Mouse (Mus musculus) forebrain, embryonic 12.5 days (tissue): Measurements from ENCODE around the gene Igsf21. TPM values are rescaled to one million over a fixed set of nuclear protein-coding genes. Genes with fewer than 3 reads are reported as not detected.
A peak's percentile ranks its signal among the peaks of the same experiment; 100 is the strongest.

Experiments
- ATAC-seq: fragments of 200-750 bp; cut with Nextera tagmentation; 2 replicates; pipeline ENCODE4 v1.8.0; 2017; ENCODE audit warnings: moderate TSS enrichment; ENCODE audit not compliant: low FRiP score
- H3K27ac ChIP-seq: fragments of 300-500 bp; sonication (generic); 2 replicates; pipeline ENCODE4 v1.5.1; 2016; ENCODE audit warnings: mild to moderate bottlenecking
- H3K27me3 ChIP-seq: fragments of 300-500 bp; sonication (generic); 2 replicates; pipeline ENCODE4 v1.6.1; 2016; ENCODE audit warnings: mild to moderate bottlenecking
- H3K36me3 ChIP-seq: fragments of 300-500 bp; sonication (generic); replicated peaks from 2 replicates; pipeline ENCODE4 v1.6.1; 2016; ENCODE audit warnings: mild to moderate bottlenecking
- H3K4me1 ChIP-seq: fragments of 300-500 bp; sonication (generic); 2 replicates; pipeline ENCODE4 v1.6.1; 2016
- H3K4me2 ChIP-seq: fragments of 300-500 bp; sonication (generic); 2 replicates; pipeline ENCODE4 v1.6.1; 2016; ENCODE audit warnings: mild to moderate bottlenecking, moderate library complexity
- H3K4me3 ChIP-seq: fragments of 300-500 bp; sonication (generic); replicated peaks from 2 replicates; pipeline ENCODE4 v1.5.1; 2016; ENCODE audit warnings: mild to moderate bottlenecking
- H3K9ac ChIP-seq: fragments of 300-500 bp; sonication (generic); 2 replicates; pipeline ENCODE4 v1.6.1; 2016; ENCODE audit warnings: mild to moderate bottlenecking
- H3K9me3 ChIP-seq: fragments of 300-500 bp; sonication (generic); 2 replicates; pipeline ENCODE4 v1.6.1; 2016
- WGBS: fragments of 180-500 bp; shearing (Covaris S2); methylation state at CpG from one replicate; pipeline ENCODE4 v1.1.7; 2016; 5-methylcytosine and 5-hydroxymethylcytosine counted together
- polyA plus RNA-seq: library from polyadenylated mRNA; unstranded; fragments of >200 nt; fragmentation: Nextera tagmentation; extraction: Ambion mirVana; gene quantifications from 2 replicates; pipeline ENCODE4 v1.2.1, GENCODE M21; 2016

Gene Igsf21
- polyA plus RNA-seq, 1 experiment from 2014 or later = 21.7 TPM

DNA sequence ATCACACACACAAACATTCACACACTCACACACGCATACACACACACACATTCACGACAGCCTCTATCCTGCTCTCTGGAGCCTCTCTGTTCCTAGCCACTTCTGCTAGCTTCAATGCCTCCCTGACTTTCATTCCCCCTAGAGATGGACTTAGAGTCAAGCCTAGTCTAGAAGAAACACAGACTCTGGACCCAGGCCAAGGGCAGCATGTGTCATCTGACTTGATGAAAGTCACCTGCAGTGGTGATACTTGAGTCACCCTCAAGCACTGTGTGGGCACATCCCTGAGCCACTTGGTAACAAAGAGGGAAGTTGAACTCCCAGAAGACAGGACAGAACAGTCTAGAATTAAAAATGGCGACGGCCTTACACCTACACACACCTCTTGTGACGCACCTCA, 168.2 kb downstream of the Igsf21 start:
- 0 out of 2 replicates have a peak, but pooled peaks cover 3% of the 10 kb centered on the region for H3K27me3 ChIP-seq
- no peak overlapping the region for H3K4me2 ChIP-seq
- no peak overlapping the region for H3K4me3 ChIP-seq
- no peaks in the 10 kb centered on the region for H3K36me3 ChIP-seq
- WGBS = 86% methylated on average over 5 of the region's 5 CpGs
- no peak overlapping the region for H3K9ac ChIP-seq
- H3K27ac ChIP-seq = no peak overlapping the region
- H3K4me1 ChIP-seq = peaks cover 19% of the 10 kb centered on the region
- H3K9me3 ChIP-seq = no peaks in the 10 kb centered on the region
- no peak for ATAC-seq

DNA sequence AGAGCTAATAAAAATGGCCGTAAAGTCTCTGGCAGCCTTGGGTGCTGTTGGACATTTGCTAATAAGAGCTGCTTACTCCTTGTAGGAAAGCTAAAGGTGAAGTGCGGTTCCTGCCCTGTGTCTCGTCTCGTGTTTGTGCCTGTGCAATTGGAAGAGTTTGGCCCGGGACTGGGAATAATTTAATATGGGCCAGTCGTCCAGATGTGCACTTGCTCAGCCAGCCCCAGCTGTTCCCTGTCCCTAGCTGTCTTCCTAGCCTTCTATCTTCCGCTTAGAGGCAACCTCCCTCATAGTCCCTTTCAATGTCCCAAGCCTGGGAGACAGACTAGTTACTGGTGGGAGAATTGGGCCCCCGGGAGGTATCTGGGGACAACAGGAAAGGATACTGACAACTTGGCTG, 169.0 kb downstream of the Igsf21 start:
- Histone ChIP-seq H3K36me3 (no peaks in the 10 kb centered on the region), H3K27me3 (peaks cover 5% of the 10 kb centered on the region; the same call in 1 of the 2 replicates), H3K9me3 (no peaks in the 10 kb centered on the region), H3K4me2 (no peak overlapping the region), H3K9ac (no peak overlapping the region), H3K4me3 (no peak overlapping the region), H3K27ac (peak overlapping the region; percentile 59), H3K4me1 (peaks cover 19% of the 10 kb centered on the region)
- ATAC-seq = no peak
- 78% methylated on average over 8 of the region's 8 CpGs for WGBS

DNA sequence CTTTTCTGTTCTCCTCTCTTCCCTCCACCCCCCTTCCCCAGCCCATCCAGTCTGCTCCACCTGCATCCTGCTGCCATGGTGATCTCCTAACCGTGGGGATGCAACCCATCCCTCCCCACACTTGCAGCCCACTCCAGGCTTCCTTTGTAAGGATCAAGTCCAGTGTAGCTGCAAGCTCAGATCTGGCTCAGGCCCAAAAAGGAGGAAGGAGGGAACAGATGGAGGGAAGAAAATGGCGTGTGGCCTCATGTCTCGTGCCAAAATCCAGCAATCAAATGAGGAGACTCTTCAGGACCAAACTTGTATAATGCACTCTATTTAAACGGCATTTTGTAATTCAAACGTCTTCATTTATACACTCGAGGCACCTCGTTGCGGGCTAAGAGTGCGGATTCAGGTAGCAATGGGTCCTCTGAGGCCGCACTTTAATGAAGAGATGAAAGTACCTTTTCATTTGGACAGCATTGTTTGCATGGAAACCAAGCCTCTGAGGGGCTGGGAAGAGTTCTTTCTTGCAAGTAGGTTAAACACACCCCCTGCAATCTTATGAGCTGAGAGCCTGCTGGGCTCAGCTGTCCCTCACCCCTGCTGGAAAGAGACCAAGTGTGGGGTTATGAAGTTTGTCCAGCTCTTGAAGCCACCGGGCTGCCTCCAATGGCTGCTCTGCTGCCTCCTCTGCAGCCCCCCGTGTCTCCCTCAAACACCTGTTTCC, 169.6 kb downstream of the Igsf21 start:
- H3K4me1 ChIP-seq = peaks cover 19% of the 10 kb centered on the region
- no peak overlapping the region for H3K4me2 ChIP-seq
- no peaks in the 10 kb centered on the region for H3K36me3 ChIP-seq
- no peaks in the 10 kb centered on the region for H3K9me3 ChIP-seq
- no peak overlapping the region for H3K4me3 ChIP-seq
- peak overlapping the region; percentile 59 for H3K27ac ChIP-seq
- ATAC-seq = peak; percentile 49; the same call in 1 of the 2 replicates
- 48% methylated on average over 12 of the region's 12 CpGs for WGBS
- H3K9ac ChIP-seq = no peak overlapping the region
- H3K27me3 ChIP-seq = peaks cover 11% of the 10 kb centered on the region

DNA sequence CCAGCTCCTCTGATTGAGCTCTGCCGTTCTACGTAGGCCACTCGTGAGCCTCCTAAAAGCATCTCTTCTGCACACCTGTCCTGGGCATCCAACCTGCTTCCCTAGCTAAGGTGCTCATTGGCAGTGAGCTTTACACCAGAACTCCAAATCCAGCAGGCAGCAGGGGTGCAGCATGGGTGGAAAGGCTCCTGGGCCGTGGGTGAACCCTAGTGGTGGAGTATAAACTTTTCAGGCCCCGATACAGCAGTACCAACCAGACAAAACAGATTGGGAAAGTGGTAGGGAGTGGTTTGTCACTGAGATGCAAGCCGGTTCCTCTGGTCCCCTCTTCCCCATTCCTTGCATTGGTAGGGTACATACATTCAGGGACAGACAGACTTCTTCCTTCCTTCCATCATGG, 170.2 kb downstream of the Igsf21 start:
- Histone ChIP-seq H3K36me3 (no peaks in the 10 kb centered on the region), H3K4me2 (no peak overlapping the region), H3K9ac (no peak overlapping the region), H3K4me3 (no peak overlapping the region), H3K4me1 (peaks cover 19% of the 10 kb centered on the region), H3K9me3 (no peaks in the 10 kb centered on the region), H3K27ac (peak overlapping the region; percentile 59), H3K27me3 (peaks cover 14% of the 10 kb centered on the region)
- 0 out of 2 replicates have a peak, but pooled peaks have one; percentile 11 for ATAC-seq
- 73% methylated on average over 6 of the region's 6 CpGs for WGBS

DNA sequence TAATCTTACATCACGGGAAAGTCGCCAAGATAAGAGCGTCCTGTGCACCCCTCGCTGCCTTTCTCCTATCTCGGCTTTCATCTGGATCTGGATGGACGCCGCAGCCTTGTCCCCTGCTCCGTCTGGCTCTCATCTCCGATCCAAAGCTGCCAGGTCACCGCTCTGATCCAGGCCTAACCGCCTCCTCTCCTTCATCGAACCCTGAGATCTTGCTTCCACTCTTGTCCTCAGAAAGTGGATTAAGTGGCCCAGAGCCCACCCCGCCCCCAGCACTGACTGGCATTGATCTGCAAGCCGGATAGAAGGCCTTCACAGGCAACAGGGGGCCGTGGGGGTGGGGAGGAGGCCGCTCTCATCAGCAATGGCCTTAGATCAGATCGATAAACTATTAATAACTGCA, 175.5 kb downstream of the Igsf21 start:
- 19% methylated on average over 17 of the region's 17 CpGs for WGBS
- ATAC-seq = no peak
- Histone ChIP-seq H3K4me1 (peaks cover 23% of the 10 kb centered on the region), H3K9ac (no peak overlapping the region; the same call in 1 of the 2 replicates), H3K27ac (peak overlapping the region; percentile 61; the same call in 1 of the 2 replicates), H3K27me3 (peaks cover 26% of the 10 kb centered on the region), H3K9me3 (peaks cover 3% of the 10 kb centered on the region; the same call in 1 of the 2 replicates), H3K4me3 (no peak overlapping the region), H3K36me3 (no peaks in the 10 kb centered on the region), H3K4me2 (no peak overlapping the region)

DNA sequence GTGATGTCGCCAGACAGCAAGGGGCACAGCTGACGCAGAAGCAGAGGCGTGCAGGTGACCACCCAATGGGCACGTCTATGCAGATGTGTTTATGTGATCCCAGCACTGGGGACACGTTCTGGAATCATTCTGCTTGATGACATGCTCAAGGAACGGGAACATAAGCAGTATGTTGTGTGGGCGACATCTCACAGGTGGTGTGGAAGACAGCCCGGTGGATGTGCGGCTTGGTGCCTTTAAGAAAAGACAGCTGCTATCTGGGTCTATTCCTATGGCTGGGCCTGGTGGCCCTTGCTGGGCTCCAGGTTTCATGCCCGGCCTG, 176.3 kb downstream of the Igsf21 start:
- 38% methylated on average over 10 of the region's 10 CpGs for WGBS

DNA sequence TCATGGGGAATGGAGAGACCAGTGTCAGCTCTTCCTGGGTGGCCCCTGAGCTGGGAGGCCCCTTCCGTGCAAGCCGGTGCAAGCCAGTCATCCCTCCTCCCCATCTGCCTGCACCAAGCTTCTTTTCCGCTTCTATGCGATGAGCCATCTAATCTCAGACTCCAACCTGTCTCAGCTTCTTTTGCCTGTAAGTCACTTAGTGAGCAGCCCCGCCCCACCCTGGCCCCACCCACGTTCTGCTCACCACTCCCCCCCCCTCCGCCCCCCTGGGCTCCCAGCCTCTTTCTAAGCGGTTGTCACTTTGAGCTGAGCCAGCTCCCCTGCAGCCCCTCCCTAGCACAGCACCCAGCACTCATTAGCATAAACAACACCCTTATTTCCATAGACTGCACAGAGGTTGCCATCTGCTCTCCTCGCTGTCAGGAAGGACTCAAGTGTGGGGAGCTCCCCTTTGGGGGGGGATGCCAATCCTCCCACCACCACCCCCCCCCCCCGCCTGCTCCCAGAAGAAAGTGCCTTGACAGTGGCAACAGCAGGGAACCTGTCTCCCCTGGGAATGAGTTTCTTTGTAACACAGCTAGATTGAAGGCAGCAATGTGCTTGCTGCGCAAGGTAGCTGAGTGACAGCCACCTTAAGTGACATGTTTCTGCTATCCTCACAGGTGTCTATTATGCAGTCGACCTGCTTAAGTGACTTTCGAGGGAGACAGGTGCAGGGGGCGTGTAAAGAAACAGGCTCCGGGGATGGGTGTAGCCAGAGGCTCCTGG, 176.8 kb downstream of the Igsf21 start:
- WGBS = 13% methylated on average over 13 of the region's 15 CpGs
- peaks cover 23% of the 10 kb centered on the region for H3K4me1 ChIP-seq
- peak overlapping the region; percentile 61 for H3K27ac ChIP-seq
- H3K4me3 ChIP-seq = no peak overlapping the region
- no peak overlapping the region; the same call in 1 of the 2 replicates for H3K4me2 ChIP-seq
- H3K9ac ChIP-seq = no peak overlapping the region
- H3K9me3 ChIP-seq = peaks cover 3% of the 10 kb centered on the region; the same call in 1 of the 2 replicates
- H3K27me3 ChIP-seq = peaks cover 26% of the 10 kb centered on the region
- H3K36me3 ChIP-seq = no peaks in the 10 kb centered on the region
- ATAC-seq = peak; percentile 92

More for the DNA sequence above, 176.3 kb downstream of the Igsf21 start:
- Histone ChIP-seq H3K4me3 (no peak overlapping the region), H3K4me1 (peaks cover 23% of the 10 kb centered on the region), H3K27me3 (peaks cover 26% of the 10 kb centered on the region), H3K36me3 (no peaks in the 10 kb centered on the region), H3K27ac (peak overlapping the region; percentile 61), H3K9ac (no peak overlapping the region), H3K4me2 (no peak overlapping the region; the same call in 1 of the 2 replicates), H3K9me3 (peaks cover 3% of the 10 kb centered on the region; the same call in 1 of the 2 replicates)
- ATAC-seq = peak; percentile 20; the same call in 1 of the 2 replicates

DNA sequence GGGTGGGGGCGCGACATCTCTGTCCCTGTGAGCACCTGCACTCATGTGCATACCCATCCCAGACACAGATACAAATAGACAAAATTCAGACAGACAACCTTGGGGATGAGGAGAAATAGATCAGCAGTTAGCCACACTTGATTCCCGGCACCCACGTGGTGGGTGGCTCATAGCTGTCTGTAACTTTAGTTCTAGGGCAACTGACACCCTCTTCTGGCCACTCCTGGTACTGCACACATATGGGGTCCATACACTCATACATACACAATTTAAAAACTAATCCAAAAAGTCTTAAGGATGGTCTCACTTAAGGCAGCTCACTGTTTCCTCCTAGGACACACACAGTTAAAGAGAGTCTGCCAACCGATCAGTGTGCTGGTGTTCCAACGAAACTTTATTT, 178.1 kb downstream of the Igsf21 start:
- no peak overlapping the region for H3K4me2 ChIP-seq
- no peaks in the 10 kb centered on the region for H3K36me3 ChIP-seq
- no peak overlapping the region for H3K27ac ChIP-seq
- WGBS = 95% methylated on average over 6 of the region's 6 CpGs
- no peak overlapping the region for H3K4me3 ChIP-seq
- peaks cover 23% of the 10 kb centered on the region for H3K4me1 ChIP-seq
- ATAC-seq = no peak
- H3K9me3 ChIP-seq = peaks cover 3% of the 10 kb centered on the region; the same call in 1 of the 2 replicates
- H3K27me3 ChIP-seq = peaks cover 26% of the 10 kb centered on the region
- no peak overlapping the region for H3K9ac ChIP-seq

DNA sequence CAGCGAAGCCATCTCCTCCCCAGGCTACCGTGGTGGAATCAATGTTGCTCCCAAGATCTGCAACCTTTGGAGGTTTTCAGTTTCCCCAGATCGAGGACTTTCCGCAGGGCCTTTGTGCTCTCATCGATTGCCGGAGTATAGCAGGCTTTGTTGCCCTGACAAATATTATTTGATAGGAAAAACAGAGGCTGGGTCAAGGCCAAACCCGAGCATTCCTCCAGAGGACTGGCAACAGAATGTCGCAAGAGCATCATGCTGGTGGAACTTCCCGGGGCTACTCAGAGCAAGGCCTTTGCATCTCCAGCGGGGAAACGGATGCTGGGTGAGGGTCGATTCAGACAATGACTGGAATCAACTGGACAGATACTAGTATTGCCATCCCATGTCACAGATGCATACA, 180.6 kb downstream of the Igsf21 start:
- Histone ChIP-seq H3K4me1 (peaks cover 19% of the 10 kb centered on the region), H3K9me3 (peaks cover 3% of the 10 kb centered on the region; the same call in 1 of the 2 replicates), H3K36me3 (no peaks in the 10 kb centered on the region), H3K9ac (no peak overlapping the region), H3K27ac (no peak overlapping the region), H3K27me3 (peaks cover 9% of the 10 kb centered on the region; the same call in 1 of the 2 replicates), H3K4me2 (no peak overlapping the region), H3K4me3 (no peak overlapping the region)
- ATAC-seq = no peak
- 89% methylated on average over 12 of the region's 12 CpGs for WGBS

DNA sequence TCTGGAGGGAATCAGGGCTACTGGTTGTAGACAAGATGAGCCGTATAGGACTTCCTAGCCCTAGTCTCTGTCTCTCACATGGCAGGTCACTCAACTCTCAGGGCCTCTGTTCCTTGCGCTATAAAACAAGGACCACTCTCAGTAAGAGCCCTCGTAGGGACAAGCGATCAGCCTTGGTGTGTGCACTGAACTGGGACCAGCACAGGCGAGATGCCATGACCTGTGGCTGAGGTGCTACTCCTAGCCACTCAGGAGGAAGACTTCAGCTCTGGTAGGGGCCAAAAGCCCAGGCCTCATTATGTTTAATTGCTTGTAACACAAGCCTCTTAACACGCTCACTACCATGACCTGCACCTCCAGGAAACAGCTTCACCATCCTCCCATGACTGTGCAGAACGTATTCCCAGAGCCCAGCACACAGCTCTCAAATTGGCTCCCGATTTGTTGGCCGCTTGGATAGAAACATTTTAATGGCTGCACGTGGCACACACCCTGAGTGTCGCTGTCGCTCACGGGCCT, 183.4 kb downstream of the Igsf21 start:
- Histone ChIP-seq H3K4me1 (no peaks in the 10 kb centered on the region), H3K36me3 (no peaks in the 10 kb centered on the region), H3K9ac (no peak overlapping the region), H3K4me2 (no peak overlapping the region), H3K9me3 (peaks cover under 1% of the 10 kb centered on the region; the same call in 1 of the 2 replicates), H3K4me3 (no peak overlapping the region), H3K27me3 (no peaks in the 10 kb centered on the region), H3K27ac (no peak overlapping the region)
- WGBS = 85% methylated on average over 13 of the region's 13 CpGs
- ATAC-seq = no peak

DNA sequence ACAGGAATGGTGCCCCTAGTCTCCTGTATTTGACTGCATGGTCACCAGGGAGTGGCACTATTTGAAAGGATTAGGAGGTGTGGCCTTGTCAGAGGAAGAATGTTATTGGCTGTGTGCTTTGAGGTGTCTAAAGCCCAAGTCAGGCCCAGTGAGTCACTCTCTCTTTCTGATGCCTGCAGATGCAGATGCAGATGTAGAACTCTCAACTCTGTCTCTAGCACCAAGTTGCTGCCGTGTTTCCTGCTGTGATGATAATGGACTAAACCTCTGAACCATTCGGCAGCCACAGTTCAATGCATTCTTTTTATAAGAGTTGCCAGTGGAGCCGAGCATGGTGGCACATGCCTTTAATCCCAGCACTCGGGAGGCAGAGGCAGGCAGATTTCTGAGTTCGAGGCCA, 186.3 kb downstream of the Igsf21 start:
- Histone ChIP-seq H3K36me3 (no peaks in the 10 kb centered on the region), H3K9me3 (no peaks in the 10 kb centered on the region), H3K4me2 (no peak overlapping the region), H3K9ac (no peak overlapping the region), H3K4me1 (no peaks in the 10 kb centered on the region), H3K4me3 (no peak overlapping the region), H3K27me3 (no peaks in the 10 kb centered on the region), H3K27ac (no peak overlapping the region)
- ATAC-seq = no peak
- 85% methylated on average over 5 of the region's 5 CpGs for WGBS

DNA sequence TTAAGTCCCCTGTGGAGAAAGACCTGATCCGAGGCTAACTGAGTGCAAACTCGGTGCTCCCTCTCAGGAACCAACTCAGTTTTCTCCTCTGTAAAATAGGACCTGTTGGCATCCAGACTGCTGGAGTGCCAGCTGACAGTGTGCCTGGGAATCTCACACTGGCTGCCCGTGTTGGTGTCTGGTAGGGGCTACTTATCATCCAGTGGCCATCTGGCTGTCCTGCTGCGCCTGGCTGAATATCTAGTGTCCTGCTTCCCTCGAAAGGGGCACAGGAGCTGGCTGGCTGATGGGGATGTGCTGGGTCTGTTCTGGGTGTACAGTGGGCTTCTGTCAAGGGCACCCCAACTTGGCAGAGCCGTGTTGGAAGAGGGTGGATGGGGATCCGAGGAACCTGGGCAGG, 193.5 kb downstream of the Igsf21 start:
- Histone ChIP-seq H3K4me2 (no peak overlapping the region), H3K4me3 (no peak overlapping the region), H3K9ac (no peak overlapping the region), H3K9me3 (peaks cover 4% of the 10 kb centered on the region; the same call in 1 of the 2 replicates), H3K4me1 (peaks cover 10% of the 10 kb centered on the region), H3K27me3 (no peaks in the 10 kb centered on the region), H3K36me3 (no peaks in the 10 kb centered on the region), H3K27ac (no peak overlapping the region)
- WGBS = 83% methylated on average over 7 of the region's 7 CpGs
- ATAC-seq = no peak
